Mouse (Mus musculus) erythroblast, embryonic 14.5 days (primary cell): ENCODE results near the gene Smim4.

Experiments used
- GATA1 ChIP-seq: IDR thresholded peaks from 2 replicates; pipeline ENCODE4 v1.6.1; 2012; ENCODE audit warnings: low read length, inconsistent platforms, mixed read lengths
- TAL1 ChIP-seq: IDR thresholded peaks from 3 replicates; pipeline ENCODE4 v1.6.1; 2012; ENCODE audit warnings: low read length, inconsistent platforms, mixed read lengths

- TF ChIP-seq GATA1, result no peak
- no peak for TF ChIP-seq TAL1
Measured at GRCm38 (mm10) chr14:31130236-31131220, 1.8 kb upstream of the Smim4 start, which contains the start of gene Nt5dc2.
